Mouse (Mus musculus) limb, embryonic 13.5 days (tissue): ENCODE results near the gene Mast4. TPM values are rescaled to one million over a fixed set of nuclear protein-coding genes. Genes with fewer than 3 reads are reported as not detected.

ENCODE experiments used
- ATAC-seq: fragments of 200-750 bp; cut with Nextera tagmentation; 2 replicates; pipeline ENCODE4 v1.8.0; 2017; ENCODE audit warnings: low read depth, moderate number of reproducible peaks, moderate TSS enrichment; ENCODE audit not compliant: low FRiP score
- H3K27ac ChIP-seq: fragments of 300-500 bp; sonication (generic); 2 replicates; pipeline ENCODE4 v1.5.1; 2015; ENCODE audit warnings: inconsistent platforms, mild to moderate bottlenecking, moderate library complexity
- H3K27me3 ChIP-seq: fragments of 300-500 bp; sonication (generic); 2 replicates; pipeline ENCODE4 v1.6.1; 2015; ENCODE audit warnings: mild to moderate bottlenecking, inconsistent platforms
- H3K36me3 ChIP-seq: fragments of 300-500 bp; sonication (generic); 2 replicates; pipeline ENCODE4 v1.6.1; 2015; ENCODE audit warnings: inconsistent platforms, mild to moderate bottlenecking, moderate library complexity
- H3K4me1 ChIP-seq: fragments of 300-500 bp; sonication (generic); 2 replicates; pipeline ENCODE4 v1.6.1; 2015; ENCODE audit warnings: inconsistent platforms
- H3K4me2 ChIP-seq: fragments of 300-500 bp; sonication (generic); replicated peaks from 2 replicates; pipeline ENCODE4 v1.6.1; 2015; ENCODE audit warnings: inconsistent platforms, mild to moderate bottlenecking, moderate library complexity
- H3K4me3 ChIP-seq: fragments of 300-500 bp; sonication (generic); 2 replicates; pipeline ENCODE4 v1.5.1; 2015; ENCODE audit warnings: moderate library complexity, mild to moderate bottlenecking, inconsistent platforms
- H3K9ac ChIP-seq: fragments of 300-500 bp; sonication (generic); 2 replicates; pipeline ENCODE4 v1.6.1; 2015; ENCODE audit warnings: mild to moderate bottlenecking, inconsistent platforms
- H3K9me3 ChIP-seq: fragments of 300-500 bp; sonication (generic); 2 replicates; pipeline ENCODE4 v1.6.1; 2016; ENCODE audit warnings: inconsistent platforms
- WGBS: fragments of 180-500 bp; shearing (Covaris S2); methylation state at CpG from one replicate; pipeline ENCODE4 v1.1.7; 2015; 5-methylcytosine and 5-hydroxymethylcytosine counted together
- polyA plus RNA-seq: library from polyadenylated mRNA; unstranded; fragments of >200 nt; fragmentation: Nextera tagmentation; extraction: Ambion mirVana; gene quantifications from 2 replicates; pipeline ENCODE4 v1.2.1, GENCODE M21; 2015

Mast4 gene
- polyA plus RNA-seq, 1 experiment from 2014 or later, result 23.2 TPM

DNA sequence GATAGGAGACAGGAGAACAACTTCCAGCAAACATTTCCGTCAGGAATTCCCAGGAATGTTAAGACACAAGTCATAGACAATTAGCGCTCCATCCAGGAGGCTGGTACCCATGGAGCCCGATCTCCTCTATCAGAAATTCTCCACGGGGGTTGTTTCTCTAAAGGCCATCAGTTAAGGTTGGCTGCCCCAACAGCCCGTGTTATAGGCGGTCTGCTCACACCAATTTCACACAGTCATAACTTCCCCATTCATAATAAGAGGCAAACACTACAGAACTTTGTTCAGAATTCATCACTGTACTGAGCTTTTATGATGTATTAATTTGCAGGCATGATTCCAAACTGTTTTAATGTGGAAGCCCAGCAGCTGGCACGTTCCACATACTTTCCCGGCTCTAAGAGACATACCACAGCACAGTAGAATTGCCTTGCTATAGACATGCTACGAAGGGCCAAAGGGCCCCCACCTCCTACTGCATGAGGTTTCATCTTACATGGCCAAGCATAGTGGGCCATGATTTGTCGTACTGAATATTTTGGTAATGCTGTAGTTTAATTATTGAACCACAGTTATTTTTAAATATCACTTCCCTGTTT lies 19.1 kb downstream of the Mast4 start:
- Histone ChIP-seq H3K4me1 (peaks cover 38% of the 10 kb centered on the region), H3K36me3 (no peaks in the 10 kb centered on the region), H3K9ac (no peak overlapping the region), H3K9me3 (no peaks in the 10 kb centered on the region), H3K4me3 (no peak overlapping the region), H3K27me3 (no peaks in the 10 kb centered on the region), H3K27ac (no peak overlapping the region), H3K4me2 (no peak overlapping the region)
- 42% methylated on average over 10 of the region's 10 CpGs for WGBS
- ATAC-seq, result peak; percentile 84

DNA sequence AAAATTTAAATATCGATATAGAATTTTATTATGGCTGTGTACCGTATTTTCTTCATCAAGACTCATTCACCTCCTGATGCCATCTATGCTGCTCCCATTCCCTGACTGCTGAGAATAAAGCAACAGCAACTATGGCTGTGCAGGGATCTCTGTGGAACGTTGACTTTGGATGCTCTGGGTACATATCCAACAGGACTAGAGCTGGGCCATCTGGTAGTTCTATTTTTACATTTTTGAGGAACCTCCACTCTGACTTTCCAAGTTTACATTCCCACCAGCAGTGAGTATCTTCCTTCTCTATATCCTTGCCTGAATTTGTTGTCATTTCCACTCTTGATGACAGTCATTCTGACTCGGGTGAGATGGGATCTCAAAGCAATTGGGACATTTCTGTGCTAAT lies 26.0 kb downstream of the Mast4 start:
- H3K27me3 ChIP-seq, result no peaks in the 10 kb centered on the region
- WGBS, result 93% methylated on average over 4 of the region's 4 CpGs
- no peaks in the 10 kb centered on the region for H3K36me3 ChIP-seq
- no peak overlapping the region for H3K27ac ChIP-seq
- no peak overlapping the region for H3K9ac ChIP-seq
- no peak overlapping the region for H3K4me3 ChIP-seq
- H3K9me3 ChIP-seq, result no peaks in the 10 kb centered on the region
- peaks cover 8% of the 10 kb centered on the region for H3K4me1 ChIP-seq
- H3K4me2 ChIP-seq, result no peak overlapping the region
- ATAC-seq, result no peak

DNA sequence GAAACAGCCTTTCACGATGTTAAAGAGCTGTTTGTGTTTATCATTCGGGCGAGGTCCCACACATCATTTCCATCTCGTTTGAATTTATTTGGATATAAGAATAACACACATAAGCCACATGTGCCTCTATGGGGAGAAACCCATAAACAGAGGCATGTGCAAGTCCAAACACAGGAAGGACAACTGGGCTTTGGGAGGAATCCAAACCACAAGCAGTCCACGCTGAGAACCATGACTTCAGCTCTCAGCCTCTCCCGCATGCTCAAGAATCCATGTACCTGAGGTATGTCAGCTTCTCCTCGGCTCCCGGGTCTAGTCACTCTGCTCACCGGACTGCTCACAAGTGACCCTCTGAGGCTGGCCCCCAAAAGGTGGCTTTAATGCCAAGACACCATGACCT lies 30.5 kb downstream of the Mast4 start:
- peaks cover 17% of the 10 kb centered on the region for H3K4me1 ChIP-seq
- no peak for ATAC-seq
- 72% methylated on average over 9 of the region's 9 CpGs for WGBS
- H3K9me3 ChIP-seq, result no peaks in the 10 kb centered on the region
- no peak overlapping the region for H3K4me3 ChIP-seq
- H3K27ac ChIP-seq, result no peak overlapping the region
- H3K27me3 ChIP-seq, result no peaks in the 10 kb centered on the region
- no peak overlapping the region for H3K4me2 ChIP-seq
- no peak overlapping the region for H3K9ac ChIP-seq
- H3K36me3 ChIP-seq, result no peaks in the 10 kb centered on the region

DNA sequence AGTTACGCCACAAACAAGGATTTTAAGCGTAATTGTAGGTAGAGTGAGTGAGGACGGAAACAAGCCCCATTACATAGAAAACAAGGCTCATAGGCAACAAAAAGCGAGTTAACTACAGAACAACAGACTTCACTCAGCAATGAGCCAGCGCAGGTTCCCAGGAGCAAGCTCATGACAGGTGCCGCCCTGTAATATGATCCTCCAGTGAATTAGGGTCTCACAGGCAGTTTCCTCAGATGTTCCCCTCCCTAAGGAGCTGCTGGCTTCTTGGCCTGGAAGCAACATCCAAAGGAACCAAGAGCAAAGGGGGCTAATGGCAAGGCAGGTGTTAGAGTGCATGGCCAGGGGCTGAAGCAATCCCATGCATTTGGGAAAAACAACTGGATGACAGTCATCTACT lies 31.8 kb downstream of the Mast4 start:
- no peak for ATAC-seq
- 18% methylated on average over 6 of the region's 6 CpGs for WGBS

DNA sequence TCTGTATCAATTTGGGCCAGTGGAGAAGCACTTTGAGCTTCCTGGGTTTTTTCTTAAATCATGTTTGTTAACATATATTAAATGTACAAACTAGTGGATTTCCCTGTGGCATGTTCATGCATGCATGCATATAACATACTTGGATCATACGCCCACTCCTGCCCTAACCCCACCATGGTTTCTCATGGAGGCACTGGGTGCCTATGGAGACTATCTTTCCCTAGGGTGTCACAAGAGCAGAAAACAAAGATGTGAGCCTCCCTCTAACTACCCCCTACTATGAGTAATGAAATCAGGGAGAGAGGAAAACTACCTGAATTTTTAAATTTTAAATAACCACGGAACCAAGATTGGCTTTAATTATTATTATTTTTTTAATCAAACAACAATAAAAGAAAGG lies 32.2 kb downstream of the Mast4 start:
- no peak for ATAC-seq
- Histone ChIP-seq H3K9me3 (no peaks in the 10 kb centered on the region), H3K27ac (no peak overlapping the region), H3K4me2 (no peak overlapping the region), H3K36me3 (no peaks in the 10 kb centered on the region), H3K27me3 (no peaks in the 10 kb centered on the region), H3K4me3 (no peak overlapping the region), H3K4me1 (peaks cover 17% of the 10 kb centered on the region), H3K9ac (no peak overlapping the region)
- 80% methylated on average over 2 of the region's 2 CpGs for WGBS

More for the DNA sequence above, 31.8 kb downstream of the Mast4 start:
- Histone ChIP-seq H3K9me3 (no peaks in the 10 kb centered on the region), H3K27ac (no peak overlapping the region), H3K4me3 (no peak overlapping the region), H3K4me2 (no peak overlapping the region), H3K27me3 (no peaks in the 10 kb centered on the region), H3K36me3 (no peaks in the 10 kb centered on the region), H3K4me1 (peaks cover 17% of the 10 kb centered on the region), H3K9ac (no peak overlapping the region)

DNA sequence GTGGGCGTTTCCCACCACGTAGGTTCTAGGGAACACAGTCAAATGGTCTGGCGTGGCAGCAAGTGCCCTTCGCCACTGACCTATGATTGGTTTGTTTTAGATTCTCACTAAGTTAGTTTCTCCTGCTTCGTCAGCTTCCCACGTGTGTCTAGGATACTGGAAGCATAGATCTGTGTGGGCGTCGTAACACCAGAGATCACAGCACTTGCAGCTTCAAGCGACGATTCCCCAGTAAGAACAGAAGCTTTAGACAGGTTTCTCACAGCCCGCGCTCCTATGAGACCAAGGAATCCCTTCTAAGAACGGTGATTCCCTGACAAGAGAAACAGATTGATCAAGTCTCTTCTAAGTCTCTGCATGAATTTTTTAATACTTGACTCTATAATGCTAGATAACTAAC lies 39.9 kb downstream of the Mast4 start:
- H3K36me3 ChIP-seq, result no peaks in the 10 kb centered on the region
- no peaks in the 10 kb centered on the region for H3K9me3 ChIP-seq
- H3K4me1 ChIP-seq, result no peaks in the 10 kb centered on the region
- H3K4me3 ChIP-seq, result no peak overlapping the region
- no peak overlapping the region for H3K4me2 ChIP-seq
- no peaks in the 10 kb centered on the region for H3K27me3 ChIP-seq
- no peak overlapping the region for H3K27ac ChIP-seq
- 91% methylated on average over 13 of the region's 13 CpGs for WGBS
- no peak for ATAC-seq
- H3K9ac ChIP-seq, result no peak overlapping the region

DNA sequence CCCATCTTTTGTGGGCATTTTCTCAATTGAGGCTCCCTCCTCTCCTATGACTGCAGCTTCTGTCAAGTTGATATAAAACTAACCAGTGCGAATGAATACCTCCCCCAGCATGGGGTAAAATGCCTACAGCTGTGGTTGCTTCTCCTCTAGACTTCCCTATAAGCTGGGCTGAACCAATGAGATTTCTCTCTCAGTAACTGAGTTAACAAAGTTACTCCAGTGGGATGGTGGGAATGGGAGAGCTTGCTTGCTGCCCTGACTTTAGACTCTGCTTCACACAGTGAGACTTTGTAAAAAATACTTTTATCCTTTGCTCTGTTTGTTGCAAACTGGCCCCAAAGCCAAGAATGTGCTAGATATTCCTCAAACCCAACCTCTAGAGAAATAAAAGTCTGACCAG lies 41.2 kb downstream of the Mast4 start:
- WGBS, result 38% methylated on average over 1 of the region's 1 CpGs
- Histone ChIP-seq H3K27ac (no peak overlapping the region), H3K27me3 (no peaks in the 10 kb centered on the region), H3K4me2 (no peak overlapping the region), H3K4me3 (no peak overlapping the region), H3K9me3 (no peaks in the 10 kb centered on the region), H3K4me1 (no peaks in the 10 kb centered on the region), H3K36me3 (no peaks in the 10 kb centered on the region), H3K9ac (no peak overlapping the region)
- no peak; the same call in 1 of the 2 replicates for ATAC-seq

DNA sequence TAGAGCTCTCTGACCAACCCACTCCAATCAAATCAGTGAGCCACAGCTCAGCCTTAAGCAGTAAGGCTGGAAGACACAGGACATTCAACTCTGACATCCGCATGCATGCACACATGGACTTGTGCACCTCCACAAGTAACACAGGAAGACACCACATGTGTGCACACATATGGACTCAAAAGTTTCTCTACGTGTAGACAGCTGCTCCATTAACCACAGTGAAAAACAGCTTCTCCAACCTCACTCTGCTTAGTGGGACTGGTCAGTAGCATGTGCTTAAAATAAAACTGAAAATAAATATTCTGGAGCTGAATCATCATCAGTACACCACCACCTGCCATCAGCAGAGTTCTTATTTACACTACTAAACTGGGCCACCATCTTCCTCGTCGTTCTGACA lies 43.2 kb downstream of the Mast4 start:
- no peaks in the 10 kb centered on the region for H3K4me1 ChIP-seq
- no peaks in the 10 kb centered on the region for H3K27me3 ChIP-seq
- H3K9me3 ChIP-seq, result no peaks in the 10 kb centered on the region
- no peak overlapping the region for H3K9ac ChIP-seq
- H3K4me2 ChIP-seq, result no peak overlapping the region
- H3K36me3 ChIP-seq, result no peaks in the 10 kb centered on the region
- ATAC-seq, result no peak
- no peak overlapping the region for H3K4me3 ChIP-seq
- no peak overlapping the region for H3K27ac ChIP-seq
- WGBS, result 80% methylated on average over 4 of the region's 4 CpGs

DNA sequence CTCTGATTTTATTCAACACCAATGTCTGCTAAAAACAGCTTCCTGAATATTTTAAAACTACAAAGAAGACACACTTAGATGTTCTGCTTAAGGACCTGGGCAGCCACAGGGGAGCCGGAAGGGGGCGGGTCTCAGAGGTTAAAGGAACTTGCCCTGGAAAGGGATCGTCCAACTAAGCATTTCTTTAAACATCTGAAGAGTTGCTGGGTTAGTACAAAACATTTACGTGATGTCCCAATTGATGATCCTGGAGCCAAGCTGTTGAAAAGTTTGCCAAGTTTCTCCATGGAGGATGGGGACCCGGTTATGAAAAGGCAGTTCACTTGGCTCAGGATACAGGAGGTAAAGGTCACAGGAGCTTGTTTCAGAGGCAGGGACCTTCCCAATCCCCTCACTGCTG lies 48.5 kb downstream of the Mast4 start:
- no peak for ATAC-seq
- peaks cover 11% of the 10 kb centered on the region; the same call in 1 of the 2 replicates for H3K4me1 ChIP-seq
- no peaks in the 10 kb centered on the region for H3K36me3 ChIP-seq
- H3K4me3 ChIP-seq, result no peak overlapping the region
- no peak overlapping the region for H3K4me2 ChIP-seq
- no peaks in the 10 kb centered on the region for H3K27me3 ChIP-seq
- H3K27ac ChIP-seq, result no peak overlapping the region
- H3K9ac ChIP-seq, result no peak overlapping the region
- WGBS, result 74% methylated on average over 5 of the region's 5 CpGs
- H3K9me3 ChIP-seq, result no peaks in the 10 kb centered on the region

DNA sequence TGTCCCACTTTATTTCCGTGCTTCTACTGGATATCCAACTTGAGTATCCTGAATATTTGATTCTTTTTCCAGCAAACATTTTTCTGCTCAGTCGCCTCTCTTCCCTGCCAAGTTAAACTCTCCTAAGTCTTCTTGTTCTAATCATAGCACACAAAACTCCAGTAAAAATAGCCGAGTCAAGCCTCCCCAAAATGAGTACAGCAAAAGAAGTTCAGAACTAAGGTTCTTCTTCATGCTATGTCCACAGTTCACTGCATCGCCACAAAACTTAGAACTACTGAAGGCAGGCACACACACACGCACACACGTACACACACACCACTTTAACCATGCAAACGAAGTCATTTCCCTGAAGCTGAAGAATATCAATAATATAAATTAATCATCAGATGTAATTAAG lies 49.3 kb downstream of the Mast4 start:
- Histone ChIP-seq H3K27ac (no peak overlapping the region), H3K4me1 (peaks cover 11% of the 10 kb centered on the region; the same call in 1 of the 2 replicates), H3K27me3 (no peaks in the 10 kb centered on the region), H3K9ac (no peak overlapping the region), H3K4me2 (no peak overlapping the region), H3K9me3 (no peaks in the 10 kb centered on the region), H3K4me3 (no peak overlapping the region), H3K36me3 (no peaks in the 10 kb centered on the region)
- no peak for ATAC-seq
- 84% methylated on average over 7 of the region's 7 CpGs for WGBS

DNA sequence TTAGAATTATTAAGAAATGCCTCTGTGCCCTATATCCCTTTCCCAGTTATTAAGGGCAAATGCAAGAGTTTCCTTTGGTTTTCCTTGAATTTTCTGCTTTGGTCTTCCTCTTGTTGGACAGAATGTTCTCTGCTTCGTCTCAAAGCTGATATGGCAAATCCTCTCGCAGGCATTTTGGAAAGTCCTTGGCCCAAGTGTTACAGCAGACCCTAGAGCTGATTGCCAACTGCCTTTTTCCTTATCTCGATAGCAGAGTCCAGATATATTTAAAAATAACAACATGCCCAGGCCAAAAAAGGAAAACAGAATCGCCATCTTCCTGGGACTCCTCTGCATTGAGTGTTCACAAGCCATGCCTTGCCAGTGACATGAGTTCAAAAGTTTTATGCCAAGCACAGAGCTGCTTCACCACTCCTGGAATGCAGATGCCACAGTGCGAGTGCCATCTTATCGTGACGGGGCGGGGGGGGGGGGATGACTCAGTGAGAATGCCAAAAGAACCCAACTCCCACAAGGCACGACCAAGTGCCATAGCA lies 63.4 kb downstream of the Mast4 start:
- H3K4me3 ChIP-seq, result no peak overlapping the region
- no peak overlapping the region for H3K4me2 ChIP-seq
- no peaks in the 10 kb centered on the region for H3K9me3 ChIP-seq
- no peak overlapping the region for H3K9ac ChIP-seq
- no peak overlapping the region for H3K27ac ChIP-seq
- H3K36me3 ChIP-seq, result no peaks in the 10 kb centered on the region
- no peak for ATAC-seq
- WGBS, result 88% methylated on average over 9 of the region's 9 CpGs
- peaks cover 9% of the 10 kb centered on the region; the same call in 1 of the 2 replicates for H3K4me1 ChIP-seq
- no peaks in the 10 kb centered on the region; the same call in 1 of the 2 replicates for H3K27me3 ChIP-seq

DNA sequence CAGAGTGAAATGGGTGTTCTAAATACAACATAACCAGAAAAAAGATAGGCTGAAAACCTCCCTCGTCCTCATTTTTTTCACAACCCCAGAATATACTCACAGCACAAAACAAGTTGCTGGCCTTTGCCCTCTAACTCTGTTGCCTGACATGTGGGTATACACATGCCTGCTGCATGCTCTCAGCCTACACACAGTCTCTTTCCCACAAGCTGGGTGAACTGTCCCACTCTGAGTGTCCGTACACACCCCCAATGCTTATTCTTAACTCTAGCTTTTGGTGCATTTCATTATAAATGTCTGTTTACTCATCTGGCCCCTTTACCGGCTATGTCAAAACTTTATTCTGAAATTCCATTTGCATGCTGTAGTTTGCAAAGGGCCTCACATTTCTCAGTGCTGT lies 71.6 kb downstream of the Mast4 start:
- Histone ChIP-seq H3K36me3 (no peaks in the 10 kb centered on the region), H3K4me1 (peaks cover 3% of the 10 kb centered on the region; the same call in 1 of the 2 replicates), H3K27me3 (no peaks in the 10 kb centered on the region; the same call in 1 of the 2 replicates), H3K4me2 (no peak overlapping the region), H3K27ac (no peak overlapping the region), H3K4me3 (no peak overlapping the region), H3K9me3 (0 out of 2 replicates have a peak, but pooled peaks cover 3% of the 10 kb centered on the region), H3K9ac (no peak overlapping the region)
- no peak for ATAC-seq
- 75% methylated on average over 3 of the region's 3 CpGs for WGBS

DNA sequence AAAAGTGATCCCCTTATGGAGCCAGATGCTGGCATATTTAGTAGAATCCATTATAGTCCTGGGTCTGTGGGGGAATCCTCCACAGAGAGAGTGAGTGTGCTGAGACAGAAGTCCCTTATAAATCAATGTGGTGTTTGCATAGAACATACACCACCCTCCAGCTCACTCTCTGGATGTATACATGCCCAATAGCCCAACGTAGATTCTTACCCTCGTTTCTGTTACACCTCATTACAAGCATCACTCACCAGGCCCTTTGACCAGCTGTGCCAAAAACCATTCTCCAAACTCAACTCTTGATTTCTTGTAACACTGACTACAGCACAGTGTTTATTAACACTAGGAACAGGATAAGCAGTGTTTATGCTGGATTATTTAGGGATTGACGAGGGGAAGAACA lies 72.2 kb downstream of the Mast4 start:
- ATAC-seq, result no peak
- H3K4me1 ChIP-seq, result peaks cover 3% of the 10 kb centered on the region; the same call in 1 of the 2 replicates
- 70% methylated on average over 3 of the region's 3 CpGs for WGBS
- no peaks in the 10 kb centered on the region for H3K36me3 ChIP-seq
- H3K27me3 ChIP-seq, result no peaks in the 10 kb centered on the region
- H3K9me3 ChIP-seq, result 0 out of 2 replicates have a peak, but pooled peaks cover 3% of the 10 kb centered on the region
- H3K4me2 ChIP-seq, result no peak overlapping the region
- no peak overlapping the region for H3K4me3 ChIP-seq
- H3K27ac ChIP-seq, result no peak overlapping the region
- H3K9ac ChIP-seq, result no peak overlapping the region
